Mouse (Mus musculus) liver, postnatal 0 days (tissue): ENCODE measurements around the gene Pcnx3.

Experiments used
- CTCF ChIP-seq: sonication (generic); IDR thresholded peaks from 2 replicates; pipeline ENCODE4 v1.5.1; 2016; ENCODE audit warnings: antibody characterized with exemption, low read depth
- EP300 ChIP-seq: IDR thresholded peaks from 2 replicates; pipeline ENCODE4 v1.6.1; 2016; ENCODE audit warnings: antibody characterized with exemption, low read depth, mild to moderate bottlenecking

DNA sequence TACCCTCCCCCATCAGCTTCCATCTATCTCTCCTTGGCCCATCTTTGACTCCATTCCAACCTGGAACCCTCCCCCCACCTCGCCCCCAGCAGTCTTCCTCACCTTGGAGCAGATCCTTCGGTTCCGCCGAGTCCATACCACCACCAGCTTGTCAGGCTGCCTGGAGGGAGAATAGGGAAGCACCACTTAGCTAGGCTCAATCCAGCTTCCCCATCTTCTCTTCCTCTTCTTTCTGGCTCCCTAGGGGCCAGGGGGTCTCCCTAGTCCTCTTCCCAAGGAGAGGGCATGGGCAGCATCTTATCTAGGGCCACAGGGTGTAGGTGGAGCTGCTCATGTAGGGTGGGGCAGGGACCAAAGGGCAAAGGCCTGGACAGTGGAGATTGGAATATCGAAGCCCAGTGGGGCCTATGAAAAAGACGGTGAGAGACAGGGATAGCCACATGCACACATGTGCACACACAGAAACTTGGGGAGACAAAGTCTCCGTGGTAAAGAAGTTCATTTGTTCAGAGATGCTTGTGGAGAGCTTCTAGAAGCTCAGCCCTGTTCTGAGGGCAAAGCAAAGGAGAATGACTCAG is 34.2 kb upstream of the Pcnx3 start:
- TF ChIP-seq EP300 (peak; percentile 91), CTCF (no peak)
